Mouse (Mus musculus): ENCODE data around the gene Mxi1.

Gene Mxi1

GRCm38 (mm10) chr19:53322438-53323048 lies 12.2 kb downstream of the Mxi1 start:
- DNase-seq (ENCODE audit: low read depth, low spot score), result peak; percentile 27

- DNase-seq (ENCODE audit: low read depth, low spot score), result no peak
Measured at GRCm38 (mm10) chr19:53324866-53325265, 14.5 kb downstream of the Mxi1 start.

- DNase-seq (ENCODE audit: low read depth, low spot score), result no peak
Measured at GRCm38 (mm10) chr19:53325578-53326295, 15.4 kb downstream of the Mxi1 start.

GRCm38 (mm10) chr19:53328116-53328515 lies 17.8 kb downstream of the Mxi1 start:
- peak; percentile 76 for DNase-seq (ENCODE audit: low read depth, low spot score)

- DNase-seq (ENCODE audit: low read depth, low spot score), result peak; percentile 89
Measured at GRCm38 (mm10) chr19:53329221-53329991, 19.1 kb downstream of the Mxi1 start.

GRCm38 (mm10) chr19:53329992-53330381 lies 19.7 kb downstream of the Mxi1 start:
- DNase-seq (ENCODE audit: low read depth, low spot score), result peak; percentile 81

GRCm38 (mm10) chr19:53331882-53332500 lies 21.7 kb downstream of the Mxi1 start:
- no peak for DNase-seq (ENCODE audit: low read depth, low spot score)

GRCm38 (mm10) chr19:53333730-53334129 lies 23.4 kb downstream of the Mxi1 start:
- DNase-seq (ENCODE audit: low read depth, low spot score), result peak; percentile 58

- no peak for DNase-seq (ENCODE audit: low read depth, low spot score)
Measured at GRCm38 (mm10) chr19:53335241-53335640, 24.9 kb downstream of the Mxi1 start.

GRCm38 (mm10) chr19:53340423-53340822 lies 30.1 kb downstream of the Mxi1 start:
- peak; percentile 31 for DNase-seq (ENCODE audit: low read depth, low spot score)

GRCm38 (mm10) chr19:53343174-53343881 lies 33.0 kb downstream of the Mxi1 start:
- DNase-seq (ENCODE audit: low read depth, low spot score), result no peak

GRCm38 (mm10) chr19:53344062-53344461 lies 33.7 kb downstream of the Mxi1 start:
- DNase-seq (ENCODE audit: low read depth, low spot score), result no peak

- DNase-seq (ENCODE audit: low read depth, low spot score), result no peak
Measured at GRCm38 (mm10) chr19:53345766-53346165, 35.4 kb downstream of the Mxi1 start.

- no peak for DNase-seq (ENCODE audit: low read depth, low spot score)
Measured at GRCm38 (mm10) chr19:53353864-53354263, 43.5 kb downstream of the Mxi1 start.

GRCm38 (mm10) chr19:53354271-53355000 lies 44.1 kb downstream of the Mxi1 start:
- DNase-seq (ENCODE audit: low read depth, low spot score), result no peak

- no peak for DNase-seq (ENCODE audit: low read depth, low spot score)
Measured at GRCm38 (mm10) chr19:53355065-53355464, 44.7 kb downstream of the Mxi1 start.

- no peak for DNase-seq (ENCODE audit: low read depth, low spot score)
Measured at GRCm38 (mm10) chr19:53359160-53360033, 49.1 kb downstream of the Mxi1 start.

- no peak for DNase-seq (ENCODE audit: low read depth, low spot score)
Measured at GRCm38 (mm10) chr19:53360265-53360958, 50.1 kb downstream of the Mxi1 start.

GRCm38 (mm10) chr19:53362967-53363366 lies 52.6 kb downstream of the Mxi1 start:
- peak; percentile 64 for DNase-seq (ENCODE audit: low read depth, low spot score)

Data from A20 (cell line).